Mouse (Mus musculus) T-helper 17 cell (primary cell): ENCODE measurements around the gene Stpg3.

Experiments
- in situ Hi-C, 2 experiments: fragments of 300-600 bp; cut with MboI, MseI; formaldehyde crosslinking; loops; 1 replicate in 1 of 2; 2 replicates in 1 of 2; pipeline ENCODE4 v1.15.1; 2025; ENCODE audit warnings: high pct_unique_total_duplicates in 2 of 2

The Stpg3 gene

GRCm38 (mm10) chr2:25180973-25181890 is 33.2 kb downstream of the Stpg3 start:
- in situ Hi-C loops: no loop called here

GRCm38 (mm10) chr2:25180478-25180903 is 33.9 kb downstream of the Stpg3 start, which contains the start of gene Nrarp:
Gene Nrarp, plus strand, starts transcription at chr2:25180758.
- in situ Hi-C loops: no loop called here

GRCm38 (mm10) chr2:25179566-25180217 is 34.7 kb downstream of the Stpg3 start:
- in situ Hi-C loops: no loop called here

GRCm38 (mm10) chr2:25178285-25178972 is 36.0 kb downstream of the Stpg3 start:
- in situ Hi-C loops: no loop called here

DNA sequence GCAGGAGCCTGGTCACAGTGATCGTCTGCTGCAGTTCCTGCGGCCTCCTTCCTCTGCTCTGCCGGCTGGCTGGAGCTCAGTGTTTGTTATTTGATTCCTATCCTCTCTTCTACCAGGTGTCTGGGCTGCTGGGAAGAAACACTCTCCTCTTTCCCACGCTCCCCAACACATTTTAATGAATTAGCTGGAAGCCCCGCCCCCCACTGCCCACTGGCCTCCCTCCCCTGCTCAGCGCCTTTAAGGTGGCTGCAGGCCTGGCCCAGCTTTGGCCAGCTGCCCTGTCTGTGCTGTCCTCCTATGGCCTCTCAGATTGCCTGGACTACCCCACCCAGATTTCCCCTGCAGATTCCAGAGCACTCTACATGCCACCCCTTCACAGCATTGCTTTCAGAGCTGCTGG is 36.8 kb downstream of the Stpg3 start:
- in situ Hi-C loops: no loop called here

GRCm38 (mm10) chr2:25177076-25177475 is 37.4 kb downstream of the Stpg3 start:
- in situ Hi-C loops: no loop called here

DNA sequence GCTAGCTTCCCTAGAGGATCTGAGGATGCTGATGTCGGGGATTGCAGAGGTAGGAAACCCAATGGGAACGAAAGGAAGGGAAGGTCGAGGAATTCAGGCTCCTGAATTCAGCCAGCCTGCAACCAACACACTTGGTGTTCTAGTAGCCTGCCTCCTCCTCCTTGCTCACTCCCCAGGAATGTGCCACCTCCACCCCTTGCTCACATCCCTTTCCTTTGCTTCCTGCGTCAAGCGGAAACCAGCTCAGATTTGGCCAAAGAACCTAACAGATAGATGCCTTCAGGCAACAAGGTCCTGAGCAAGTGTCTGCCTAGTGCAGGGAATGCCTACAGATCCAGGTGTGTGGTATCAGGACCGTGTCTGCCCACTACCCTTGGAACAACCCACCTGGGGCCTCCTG is 37.9 kb downstream of the Stpg3 start:
- in situ Hi-C loops: no loop called here

DNA sequence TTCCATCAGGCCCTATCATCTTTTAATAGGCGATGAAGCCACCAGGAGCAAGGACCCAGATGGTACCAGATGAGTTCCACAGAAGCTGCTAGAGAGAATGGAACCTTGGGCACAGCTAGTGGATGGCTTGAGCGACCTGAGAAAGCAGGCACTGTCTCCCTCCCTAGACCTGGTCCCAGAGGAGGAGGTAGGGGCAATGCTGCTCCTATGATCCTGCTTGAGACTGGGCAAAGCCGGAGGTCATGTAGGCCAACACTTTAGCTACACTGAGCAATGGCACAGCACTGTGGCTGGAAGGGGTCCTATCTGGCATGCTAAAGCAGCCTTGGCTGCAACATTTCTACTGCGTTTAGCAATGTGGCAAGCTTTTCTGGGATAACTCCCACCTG is 38.8 kb downstream of the Stpg3 start:
- in situ Hi-C loops: no loop called here

DNA sequence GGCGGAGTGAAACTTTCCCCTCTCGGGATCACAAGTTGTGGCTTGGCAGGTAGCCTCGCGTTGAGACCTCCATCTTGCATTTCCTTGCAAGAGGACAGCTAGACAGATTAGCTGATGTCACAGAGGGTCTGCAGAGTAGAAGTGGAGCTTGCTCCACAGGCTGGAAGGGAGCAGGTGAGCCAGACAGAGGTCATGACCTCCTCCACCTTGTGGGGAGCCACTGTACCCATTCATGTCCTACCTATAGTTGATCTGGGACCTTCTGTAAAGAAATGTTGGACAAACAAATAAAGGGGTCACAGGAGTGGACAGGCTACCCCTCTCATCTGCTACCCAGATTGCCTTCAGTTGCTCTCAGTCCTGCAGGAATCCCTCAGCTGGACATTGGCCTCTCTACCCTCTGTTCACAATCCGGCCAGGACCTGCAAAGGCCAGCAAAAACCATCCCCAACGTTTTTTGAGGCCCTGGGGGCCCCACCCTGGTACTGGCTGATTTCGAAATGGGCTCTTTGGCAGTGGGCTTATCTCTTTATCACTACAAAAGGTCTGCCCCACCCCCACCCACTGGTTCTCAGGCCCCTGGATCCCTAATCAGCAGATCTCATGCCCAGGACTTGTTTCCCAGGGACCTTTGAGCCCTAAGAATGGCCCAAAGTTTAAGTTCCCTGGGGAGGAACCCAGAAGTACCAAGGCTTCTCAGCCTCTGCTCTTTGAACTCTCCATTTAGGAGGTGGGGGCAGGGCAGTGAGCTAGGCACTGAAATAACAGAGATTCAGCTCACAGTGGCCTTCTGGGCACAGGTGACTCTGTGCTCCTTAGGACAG is 39.4 kb downstream of the Stpg3 start:
- in situ Hi-C loops: no loop called here

DNA sequence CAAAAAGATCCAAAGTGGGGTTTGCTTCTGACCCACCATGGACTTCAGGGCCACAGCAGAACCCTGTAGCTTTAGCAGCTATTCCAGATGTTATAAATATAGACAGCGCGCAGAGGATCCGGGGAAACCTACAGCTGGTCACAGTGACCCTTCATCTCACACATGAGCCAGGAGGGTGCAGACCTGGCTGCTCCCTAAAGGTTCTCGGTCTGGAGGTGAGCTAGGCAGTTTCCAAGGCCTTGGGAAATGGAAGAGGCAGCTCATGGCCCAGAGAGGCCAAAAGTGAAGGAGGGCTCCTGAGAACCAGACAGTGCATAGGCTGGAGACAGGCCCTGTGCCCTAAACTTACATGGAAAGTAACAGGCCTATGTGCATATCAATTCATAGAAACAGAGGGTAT is 40.6 kb downstream of the Stpg3 start:
- in situ Hi-C loops: no loop called here

DNA sequence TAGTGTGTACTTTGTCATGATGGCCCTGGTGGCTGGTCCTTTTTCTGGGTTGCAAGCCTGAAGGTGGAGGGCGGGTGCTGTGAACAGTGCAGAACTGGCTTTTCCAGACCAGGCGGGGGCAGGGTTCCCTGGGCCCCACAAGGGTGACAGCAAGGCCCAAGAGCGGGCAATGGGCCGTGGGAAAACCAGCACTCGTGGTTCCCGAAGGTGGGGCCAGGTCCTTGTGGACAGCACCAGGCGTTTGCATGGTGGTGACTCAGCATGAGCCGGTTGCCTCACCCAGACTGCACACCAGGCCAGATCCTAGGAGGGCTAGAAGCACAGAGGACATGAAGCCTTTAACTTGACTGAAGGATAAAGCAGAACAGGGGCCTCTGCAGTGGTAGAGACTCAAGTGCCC is 41.8 kb downstream of the Stpg3 start:
- in situ Hi-C loops: no loop called here

GRCm38 (mm10) chr2:25171769-25172153 is 42.7 kb downstream of the Stpg3 start:
- in situ Hi-C loops: no loop called here

GRCm38 (mm10) chr2:25171101-25171768 is 43.2 kb downstream of the Stpg3 start:
- in situ Hi-C loops: no loop called here

DNA sequence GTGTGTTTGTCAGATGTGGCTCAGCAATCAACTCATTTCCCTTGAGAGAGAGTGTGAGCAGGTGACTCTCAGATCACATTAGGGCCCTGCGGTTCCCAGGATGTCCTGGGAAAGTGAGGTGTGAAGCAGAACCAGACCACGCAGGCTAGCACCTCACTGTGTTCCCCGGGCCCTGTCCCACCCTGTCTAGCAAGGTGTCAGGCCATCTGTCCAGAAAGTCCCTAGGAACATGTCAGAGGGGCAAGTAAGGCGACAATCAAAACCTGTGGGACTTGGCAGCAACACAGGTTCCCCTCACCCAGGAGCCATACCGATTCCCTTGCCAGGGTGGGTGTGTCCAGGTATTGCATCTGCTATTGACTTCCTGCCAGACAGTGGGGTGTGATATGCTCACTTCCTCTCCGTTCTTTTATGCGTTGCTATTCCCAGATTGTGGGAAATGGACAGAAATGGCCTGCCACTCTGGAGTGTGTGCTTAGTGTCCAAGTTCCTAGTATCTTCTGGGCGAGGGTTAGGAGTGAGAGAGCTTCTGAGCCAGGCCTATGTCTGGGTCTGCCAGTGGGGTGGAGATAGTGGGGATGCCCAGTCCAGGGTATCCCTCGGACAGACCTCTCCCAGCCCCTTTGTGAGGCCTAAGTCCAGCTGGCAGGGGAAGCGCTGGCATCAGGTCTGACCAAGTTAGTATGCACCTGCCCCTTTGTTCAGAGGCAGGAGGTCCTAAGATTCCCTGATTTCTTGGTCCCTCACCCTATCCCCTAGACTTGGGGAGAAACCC is 43.9 kb downstream of the Stpg3 start:
- in situ Hi-C loops: no loop called here

GRCm38 (mm10) chr2:25169778-25170177 is 44.7 kb downstream of the Stpg3 start:
- in situ Hi-C loops: no loop called here

DNA sequence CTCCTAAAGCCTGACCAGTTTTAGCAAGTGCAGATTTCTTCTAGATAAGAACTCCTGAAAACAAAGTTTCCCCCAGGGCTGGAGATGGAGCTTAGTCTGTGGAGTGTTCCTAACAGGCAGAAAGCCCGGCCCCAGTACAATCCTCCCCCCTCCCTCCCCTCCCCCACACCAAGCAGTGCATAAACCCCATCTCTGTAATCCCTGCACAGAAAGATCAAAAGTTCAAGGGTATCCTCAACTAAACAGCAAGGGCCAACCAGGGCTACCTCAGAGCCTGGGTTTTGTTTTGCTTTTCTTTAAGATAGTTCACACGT is 45.8 kb downstream of the Stpg3 start:
- in situ Hi-C loops: no loop called here

- in situ Hi-C loops: no loop called here
Observed at GRCm38 (mm10) chr2:25167919-25168664, 46.3 kb downstream of the Stpg3 start.

- in situ Hi-C loops: no loop called here
Observed at GRCm38 (mm10) chr2:25167481-25167880, 47.0 kb downstream of the Stpg3 start.
